Mouse (Mus musculus): ENCODE results near the gene Vill.

Vill gene

GRCm38 (mm10) chr9:119052154-119052944, at the start of gene Vill:
TSS of gene Vill (plus strand) at chr9:119052778.
- peak; percentile 65 for DNase-seq (ENCODE audit: extremely low spot score, low spot score)

GRCm38 (mm10) chr9:119003990-119004702, 48.4 kb upstream of the Vill start:
- DNase-seq (ENCODE audit: extremely low spot score, low spot score) = no peak

GRCm38 (mm10) chr9:119004703-119005076, 47.9 kb upstream of the Vill start:
- DNase-seq (ENCODE audit: extremely low spot score, low spot score) = no peak

GRCm38 (mm10) chr9:119005303-119006029, 47.1 kb upstream of the Vill start:
- DNase-seq (ENCODE audit: extremely low spot score, low spot score) = no peak

GRCm38 (mm10) chr9:119007266-119007665, 45.3 kb upstream of the Vill start:
- DNase-seq (ENCODE audit: extremely low spot score, low spot score) = no peak

GRCm38 (mm10) chr9:119008871-119009270, 43.7 kb upstream of the Vill start:
- DNase-seq (ENCODE audit: extremely low spot score, low spot score) = no peak

GRCm38 (mm10) chr9:119010156-119010710, 42.3 kb upstream of the Vill start:
- no peak for DNase-seq (ENCODE audit: extremely low spot score, low spot score)

GRCm38 (mm10) chr9:119016785-119017507, 35.6 kb upstream of the Vill start:
- DNase-seq (ENCODE audit: extremely low spot score, low spot score) = no peak

GRCm38 (mm10) chr9:119021731-119022130, 30.8 kb upstream of the Vill start:
- DNase-seq (ENCODE audit: extremely low spot score, low spot score) = no peak

- no peak for DNase-seq (ENCODE audit: extremely low spot score, low spot score)
Measured at GRCm38 (mm10) chr9:119025263-119025662, 27.3 kb upstream of the Vill start.

- DNase-seq (ENCODE audit: extremely low spot score, low spot score) = no peak
Measured at GRCm38 (mm10) chr9:119025832-119026331, 26.7 kb upstream of the Vill start.

- no peak for DNase-seq (ENCODE audit: extremely low spot score, low spot score)
Measured at GRCm38 (mm10) chr9:119027337-119027736, 25.2 kb upstream of the Vill start.

- DNase-seq (ENCODE audit: extremely low spot score, low spot score) = no peak
Measured at GRCm38 (mm10) chr9:119028226-119029195, 24.1 kb upstream of the Vill start.

GRCm38 (mm10) chr9:119029568-119029967, 23.0 kb upstream of the Vill start:
- DNase-seq (ENCODE audit: extremely low spot score, low spot score) = peak; percentile 68

- no peak for DNase-seq (ENCODE audit: extremely low spot score, low spot score)
Measured at GRCm38 (mm10) chr9:119031038-119031437, 21.5 kb upstream of the Vill start.

- no peak for DNase-seq (ENCODE audit: extremely low spot score, low spot score)
Measured at GRCm38 (mm10) chr9:119031772-119032171, 20.8 kb upstream of the Vill start.

GRCm38 (mm10) chr9:119032538-119032937, 20.0 kb upstream of the Vill start:
- no peak for DNase-seq (ENCODE audit: extremely low spot score, low spot score)

GRCm38 (mm10) chr9:119033111-119033921, 19.3 kb upstream of the Vill start:
- DNase-seq (ENCODE audit: extremely low spot score, low spot score) = no peak

GRCm38 (mm10) chr9:119034069-119034468, 18.5 kb upstream of the Vill start:
- no peak for DNase-seq (ENCODE audit: extremely low spot score, low spot score)

Data from neural tube, embryonic 10.5 days (tissue).